Mouse (Mus musculus) hindbrain, embryonic 16.5 days (tissue): ENCODE results near the gene Trim8. TPM values are rescaled to one million over a fixed set of nuclear protein-coding genes. Genes with fewer than 3 reads are reported as not detected.

Experiments used
- ATAC-seq: fragments of 200-750 bp; cut with Nextera tagmentation; 2 replicates; pipeline ENCODE4 v1.8.0; 2017; ENCODE audit warnings: moderate TSS enrichment, moderate library complexity
- H3K27ac ChIP-seq: fragments of 300-500 bp; sonication (generic); 2 replicates; pipeline ENCODE4 v1.5.1; 2014; ENCODE audit warnings: low read depth, mild to moderate bottlenecking, control low read depth, low read length, moderate library complexity
- H3K27me3 ChIP-seq: fragments of 300-500 bp; sonication (generic); replicated peaks from 2 replicates; pipeline ENCODE4 v1.6.1; 2014; ENCODE audit warnings: low read length; ENCODE audit not compliant: control insufficient read depth, insufficient read depth
- H3K36me3 ChIP-seq: fragments of 300-500 bp; sonication (generic); 2 replicates; pipeline ENCODE4 v1.6.1; 2014; ENCODE audit warnings: mild to moderate bottlenecking, low read length, moderate library complexity, mixed read lengths; ENCODE audit not compliant: control insufficient read depth, insufficient read depth
- H3K4me1 ChIP-seq: fragments of 300-500 bp; sonication (generic); 2 replicates; pipeline ENCODE4 v1.6.1; 2014; ENCODE audit warnings: low read depth, low read length; ENCODE audit not compliant: control insufficient read depth, insufficient read depth
- H3K4me2 ChIP-seq: fragments of 300-500 bp; sonication (generic); 2 replicates; pipeline ENCODE4 v1.6.1; 2014; ENCODE audit warnings: mild to moderate bottlenecking, low read length, control low read depth, moderate library complexity
- H3K4me3 ChIP-seq: fragments of 300-500 bp; sonication (generic); 2 replicates; pipeline ENCODE4 v1.5.1; 2014; ENCODE audit warnings: mild to moderate bottlenecking, low read length, control low read depth, moderate library complexity
- H3K9ac ChIP-seq: fragments of 300-500 bp; sonication (generic); 2 replicates; pipeline ENCODE4 v1.6.1; 2014; ENCODE audit warnings: low read depth, mild to moderate bottlenecking, control low read depth, low read length, moderate library complexity
- H3K9me3 ChIP-seq: fragments of 300-500 bp; sonication (generic); 2 replicates; pipeline ENCODE4 v1.6.1; 2014; ENCODE audit warnings: mild to moderate bottlenecking, low read length, moderate library complexity; ENCODE audit not compliant: control insufficient read depth
- WGBS: fragments of 180-500 bp; shearing (Covaris S2); extraction: QIAGEN DNeasy Blood & Tissue Kit; methylation state at CpG from one replicate; pipeline ENCODE4 v1.1.7; 2014; 5-methylcytosine and 5-hydroxymethylcytosine counted together
- polyA plus RNA-seq: library from polyadenylated mRNA; unstranded; fragments of >200 nt; fragmentation: Nextera tagmentation; extraction: Ambion mirVana; gene quantifications from 2 replicates; pipeline ENCODE4 v1.2.1, GENCODE M21; 2015

Gene Trim8
- polyA plus RNA-seq, 1 experiment from 2014 or later, result 23.4 TPM

GRCm38 (mm10) chr19:46478242-46478641, 23.3 kb upstream of the Trim8 start:
- no peak overlapping the region for H3K9ac ChIP-seq
- H3K27me3 ChIP-seq, result no peaks in the 10 kb centered on the region
- H3K36me3 ChIP-seq, result peaks cover 3% of the 10 kb centered on the region
- H3K4me2 ChIP-seq, result no peak overlapping the region
- no peak overlapping the region for H3K4me3 ChIP-seq
- no peaks in the 10 kb centered on the region for H3K9me3 ChIP-seq
- no peak overlapping the region; the same call in 1 of the 2 replicates for H3K27ac ChIP-seq
- ATAC-seq, result no peak
- 76% methylated on average over 4 of the region's 4 CpGs for WGBS
- H3K4me1 ChIP-seq, result peaks cover 12% of the 10 kb centered on the region; the same call in 1 of the 2 replicates

GRCm38 (mm10) chr19:46478826-46479225, 22.7 kb upstream of the Trim8 start:
- H3K36me3 ChIP-seq, result no peaks in the 10 kb centered on the region; the same call in 1 of the 2 replicates

GRCm38 (mm10) chr19:46479306-46480075, 22.0 kb upstream of the Trim8 start:
- no peak overlapping the region for H3K4me3 ChIP-seq
- H3K4me1 ChIP-seq, result peaks cover 22% of the 10 kb centered on the region; the same call in 1 of the 2 replicates
- no peak overlapping the region for H3K9ac ChIP-seq
- no peak for ATAC-seq
- H3K4me2 ChIP-seq, result no peak overlapping the region
- no peaks in the 10 kb centered on the region for H3K9me3 ChIP-seq
- WGBS, result 71% methylated on average over 21 of the region's 21 CpGs
- 0 out of 2 replicates have a peak overlapping the region, but pooled peaks have one; percentile 14 for H3K27ac ChIP-seq
- H3K27me3 ChIP-seq, result no peaks in the 10 kb centered on the region
- no peaks in the 10 kb centered on the region for H3K36me3 ChIP-seq

More at GRCm38 (mm10) chr19:46478826-46479225, 22.7 kb upstream of the Trim8 start:
- ATAC-seq, result no peak
- 79% methylated on average over 5 of the region's 5 CpGs for WGBS
- H3K27ac ChIP-seq, result peak overlapping the region; percentile 20; the same call in 1 of the 2 replicates
- H3K27me3 ChIP-seq, result no peaks in the 10 kb centered on the region
- no peaks in the 10 kb centered on the region for H3K9me3 ChIP-seq
- no peak overlapping the region for H3K4me3 ChIP-seq
- H3K4me2 ChIP-seq, result no peak overlapping the region
- H3K4me1 ChIP-seq, result peaks cover 15% of the 10 kb centered on the region; the same call in 1 of the 2 replicates
- no peak overlapping the region for H3K9ac ChIP-seq

- Histone ChIP-seq H3K4me1 (peaks cover 23% of the 10 kb centered on the region; the same call in 1 of the 2 replicates), H3K27me3 (no peaks in the 10 kb centered on the region)
- no peak for ATAC-seq
These were observed 20.7 kb upstream of the Trim8 start for GRCm38 (mm10) chr19:46480624-46481345.

GRCm38 (mm10) chr19:46481352-46481751, 20.1 kb upstream of the Trim8 start:
- H3K4me1 ChIP-seq, result peaks cover 23% of the 10 kb centered on the region; the same call in 1 of the 2 replicates

More at GRCm38 (mm10) chr19:46480624-46481345, 20.7 kb upstream of the Trim8 start:
- no peaks in the 10 kb centered on the region for H3K9me3 ChIP-seq
- peaks cover under 1% of the 10 kb centered on the region; the same call in 1 of the 2 replicates for H3K36me3 ChIP-seq
- H3K4me2 ChIP-seq, result no peak overlapping the region
- no peak overlapping the region for H3K4me3 ChIP-seq
- no peak overlapping the region for H3K9ac ChIP-seq
- peak overlapping the region; percentile 47; the same call in 1 of the 2 replicates for H3K27ac ChIP-seq
- 75% methylated on average over 10 of the region's 10 CpGs for WGBS

GRCm38 (mm10) chr19:46481756-46482155, 19.7 kb upstream of the Trim8 start:
- Histone ChIP-seq H3K4me3 (no peak overlapping the region), H3K9me3 (no peaks in the 10 kb centered on the region), H3K27me3 (no peaks in the 10 kb centered on the region), H3K36me3 (peaks cover 4% of the 10 kb centered on the region; the same call in 1 of the 2 replicates), H3K4me2 (no peak overlapping the region), H3K4me1 (peaks cover 23% of the 10 kb centered on the region; the same call in 1 of the 2 replicates), H3K27ac (no peak overlapping the region), H3K9ac (no peak overlapping the region)
- ATAC-seq, result no peak
- 23% methylated on average over 4 of the region's 4 CpGs for WGBS

More at GRCm38 (mm10) chr19:46481352-46481751, 20.1 kb upstream of the Trim8 start:
- H3K9me3 ChIP-seq, result no peaks in the 10 kb centered on the region
- no peaks in the 10 kb centered on the region for H3K27me3 ChIP-seq
- H3K27ac ChIP-seq, result no peak overlapping the region
- no peak overlapping the region for H3K4me3 ChIP-seq
- WGBS, result 28% methylated on average over 3 of the region's 3 CpGs
- no peak overlapping the region for H3K4me2 ChIP-seq
- H3K9ac ChIP-seq, result no peak overlapping the region
- peaks cover 4% of the 10 kb centered on the region; the same call in 1 of the 2 replicates for H3K36me3 ChIP-seq
- ATAC-seq, result no peak

GRCm38 (mm10) chr19:46482896-46483516, 18.5 kb upstream of the Trim8 start:
- peaks cover 4% of the 10 kb centered on the region; the same call in 1 of the 2 replicates for H3K36me3 ChIP-seq
- no peaks in the 10 kb centered on the region for H3K9me3 ChIP-seq
- H3K4me1 ChIP-seq, result peaks cover 20% of the 10 kb centered on the region; the same call in 1 of the 2 replicates
- H3K4me2 ChIP-seq, result no peak overlapping the region
- H3K4me3 ChIP-seq, result no peak overlapping the region
- WGBS, result 31% methylated on average over 16 of the region's 17 CpGs
- H3K9ac ChIP-seq, result no peak overlapping the region
- no peak overlapping the region; the same call in 1 of the 2 replicates for H3K27ac ChIP-seq
- H3K27me3 ChIP-seq, result no peaks in the 10 kb centered on the region
- ATAC-seq, result no peak

- no peak for ATAC-seq
- H3K4me1 ChIP-seq, result peaks cover 20% of the 10 kb centered on the region; the same call in 1 of the 2 replicates
- WGBS, result 59% methylated on average over 15 of the region's 15 CpGs
These were observed 17.7 kb upstream of the Trim8 start for GRCm38 (mm10) chr19:46483701-46484328.

More at GRCm38 (mm10) chr19:46483701-46484328, 17.7 kb upstream of the Trim8 start:
- no peaks in the 10 kb centered on the region for H3K27me3 ChIP-seq
- no peak overlapping the region for H3K4me3 ChIP-seq
- peaks cover 4% of the 10 kb centered on the region; the same call in 1 of the 2 replicates for H3K36me3 ChIP-seq
- no peak overlapping the region for H3K4me2 ChIP-seq
- H3K9ac ChIP-seq, result no peak overlapping the region
- peak overlapping the region; percentile 65 for H3K27ac ChIP-seq
- H3K9me3 ChIP-seq, result no peaks in the 10 kb centered on the region
